Mouse (Mus musculus) MEL (cell line): Measurements from ENCODE around the gene Olfr70.

ENCODE experiments used
- CTCF ChIP-seq, 3 experiments: IDR thresholded peaks in 2 of 3; conservative IDR thresholded peaks in 1 of 3; 2 replicates each; pipeline ENCODE4 v1.5.1; 2011 to 2012; ENCODE audit warnings: low read length in 3 of 3, low read depth in 2 of 3, mild to moderate bottlenecking in 2 of 3, improper control_type of control experiment in 1 of 3, inconsistent platforms in 1 of 3, mixed read lengths in 1 of 3, moderate library complexity in 1 of 3; ENCODE audit not compliant: control insufficient read depth in 1 of 3, insufficient read depth in 1 of 3, poor library complexity in 1 of 3, severe bottlenecking in 1 of 3
- EP300 ChIP-seq, 2 experiments: IDR thresholded peaks; 2 replicates each; pipeline ENCODE4 v1.6.1; 2011; ENCODE audit warnings: improper control_type of control experiment in 2 of 2, low read length in 2 of 2, low read depth in 1 of 2, mild to moderate bottlenecking in 1 of 2
- ETS1 ChIP-seq: IDR thresholded peaks from 2 replicates; pipeline ENCODE4 v1.6.1; 2012; ENCODE audit warnings: low read depth, mild to moderate bottlenecking, inconsistent platforms, low read length, improper control_type of control experiment, moderate library complexity
- GABPA ChIP-seq: IDR thresholded peaks from 2 replicates; pipeline ENCODE4 v1.6.1; 2012; ENCODE audit warnings: low read depth, mild to moderate bottlenecking, inconsistent platforms, low read length, improper control_type of control experiment, moderate library complexity
- JUND ChIP-seq: IDR thresholded peaks from 2 replicates; pipeline ENCODE4 v1.6.1; 2011; ENCODE audit warnings: low read depth, mild to moderate bottlenecking, improper control_type of control experiment, low read length
- KAT2A ChIP-seq: conservative IDR thresholded peaks from 2 replicates; pipeline ENCODE4 v1.6.1; 2012; ENCODE audit warnings: low read depth, low read length, improper control_type of control experiment, inconsistent platforms
- MAX ChIP-seq: IDR thresholded peaks from 2 replicates; pipeline ENCODE4 v1.6.1; 2011; ENCODE audit warnings: low read length, improper control_type of control experiment
- MEF2A ChIP-seq: IDR thresholded peaks from 2 replicates; pipeline ENCODE4 v1.6.1; 2014; ENCODE audit warnings: low read depth, mild to moderate bottlenecking, inconsistent platforms, low read length, improper control_type of control experiment; ENCODE audit not compliant: poor library complexity, insufficient replicate concordance, severe bottlenecking; ENCODE audit errors: extremely low read depth
- NRF1 ChIP-seq: IDR thresholded peaks from 2 replicates; pipeline ENCODE4 v1.6.1; 2014; ENCODE audit warnings: low read depth, mild to moderate bottlenecking, inconsistent platforms, low read length, improper control_type of control experiment, moderate library complexity; ENCODE audit not compliant: poor library complexity, insufficient read depth, severe bottlenecking
- POLR2A ChIP-seq, 2 experiments: IDR thresholded peaks; 2 replicates each; pipeline ENCODE4 v1.6.1; 2011 to 2012; ENCODE audit warnings: low read length in 2 of 2, mild to moderate bottlenecking in 2 of 2, control low read depth in 1 of 2, improper control_type of control experiment in 1 of 2, low read depth in 1 of 2, moderate library complexity in 1 of 2; ENCODE audit not compliant: control insufficient read depth in 1 of 2, insufficient read depth in 1 of 2, poor library complexity in 1 of 2
- SMC3 ChIP-seq: IDR thresholded peaks from 2 replicates; pipeline ENCODE4 v1.6.1; 2011; ENCODE audit warnings: low read depth, low read length, improper control_type of control experiment
- ZC3H11A ChIP-seq: IDR thresholded peaks from 2 replicates; pipeline ENCODE4 v1.6.1; 2012; ENCODE audit warnings: low read depth, mild to moderate bottlenecking, inconsistent platforms, low read length, improper control_type of control experiment

GRCm38 (mm10) chr4:43728576-43728954, 28.0 kb upstream of the Olfr70 start:
- TF ChIP-seq JUND = no peak
- no peak for TF ChIP-seq MAX
- TF ChIP-seq POLR2A (IDR thresholded peaks at IDR 0.05; ENCODE audit: control insufficient read depth in 1 of 2, insufficient read depth in 1 of 2, low read depth in 1 of 2, low read length in 2 of 2, poor library complexity in 1 of 2) = no peak
- no peak for TF ChIP-seq EP300 (IDR thresholded peaks at IDR 0.05; ENCODE audit: low read depth in 1 of 2, low read length in 2 of 2)
- TF ChIP-seq KAT2A = no peak
- no peak for TF ChIP-seq MEF2A
- TF ChIP-seq ZC3H11A = no peak
- no peak for TF ChIP-seq CTCF (IDR thresholded peaks at IDR 0.05 in 2 of 3, conservative IDR thresholded peaks at IDR 0.05 in 1 of 3; ENCODE audit: control insufficient read depth in 1 of 3, insufficient read depth in 1 of 3, low read depth in 2 of 3, low read length in 3 of 3, poor library complexity in 1 of 3, severe bottlenecking in 1 of 3)
- TF ChIP-seq SMC3 = no peak
- TF ChIP-seq GABPA = no peak
- TF ChIP-seq ETS1 = no peak
- no peak for TF ChIP-seq NRF1
